Mouse (Mus musculus): Measurements from ENCODE around the gene Lmna. TPM values are rescaled to one million over a fixed set of nuclear protein-coding genes. Genes with fewer than 3 reads are reported as not detected.

The Lmna gene
- polyA plus RNA-seq, 1 experiment from 2014 or later: 155 TPM

GRCm38 (mm10) chr3:88502031-88502571 is 7.7 kb downstream of the Lmna start:
- 20% methylated on average over 11 of the region's 11 CpGs for WGBS
- Histone ChIP-seq H3K9me3 (ENCODE audit: control insufficient read depth, low read length) (no peaks in the 10 kb centered on the region), H3K4me2 (peak overlapping the region; percentile 99), H3K27ac (ENCODE audit: low read depth, low read length) (peak overlapping the region; percentile 54), H3K4me3 (ENCODE audit: low read depth, low read length) (peak overlapping the region; percentile 94), H3K36me3 (ENCODE audit: control insufficient read depth, insufficient read depth, low read length) (no peaks in the 10 kb centered on the region; the same call in 1 of the 2 replicates), H3K4me1 (replicated peaks; ENCODE audit: control insufficient read depth, insufficient read depth, low read length) (peaks cover 47% of the 10 kb centered on the region), H3K9ac (ENCODE audit: low read depth, low read length) (peak overlapping the region; percentile 97), H3K27me3 (replicated peaks; ENCODE audit: control insufficient read depth, insufficient read depth, low read length) (no peaks in the 10 kb centered on the region)
- no peak for DNase-seq (ENCODE audit: low spot score)
- no peak for ATAC-seq (replicated peaks; ENCODE audit: low FRiP score)

DNA sequence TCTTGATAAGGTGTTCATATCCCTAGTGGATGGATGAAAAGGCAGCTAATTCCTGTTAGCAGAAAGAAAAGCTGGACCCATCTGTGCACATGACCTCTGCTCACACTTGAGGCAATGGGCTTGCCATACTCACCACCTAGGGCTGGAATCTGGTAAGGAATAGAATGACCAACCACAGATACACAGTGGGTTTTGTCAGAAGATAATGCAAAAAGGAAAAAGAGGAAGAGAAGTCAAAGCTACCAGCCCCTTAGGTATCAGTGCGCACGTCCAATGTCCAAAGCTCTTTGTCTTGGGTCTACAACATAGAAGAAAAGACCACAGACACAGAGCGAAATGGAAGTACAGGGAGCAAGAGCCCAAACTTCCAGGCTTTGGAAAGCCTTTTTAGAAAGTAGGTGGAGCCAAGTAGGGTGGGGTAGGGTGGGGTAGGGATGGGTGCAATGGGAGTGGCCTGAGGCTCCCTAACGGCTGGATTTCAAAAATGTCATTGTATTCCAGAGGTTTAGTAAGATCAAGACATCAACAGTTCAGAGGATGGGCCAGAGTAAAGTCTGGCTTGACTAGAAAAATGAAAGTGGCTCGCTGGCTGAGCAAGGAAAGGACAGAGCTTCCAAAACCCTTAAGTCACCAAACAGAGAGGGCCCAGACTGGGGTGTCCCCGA is 8.3 kb downstream of the Lmna start:
- H3K9me3 ChIP-seq (ENCODE audit: control insufficient read depth, low read length): no peaks in the 10 kb centered on the region
- WGBS: 36% methylated on average over 6 of the region's 6 CpGs

GRCm38 (mm10) chr3:88500655-88501365 is 8.9 kb downstream of the Lmna start:
- no peak for DNase-seq (ENCODE audit: low spot score)
- H3K27me3 ChIP-seq (replicated peaks; ENCODE audit: control insufficient read depth, insufficient read depth, low read length): no peaks in the 10 kb centered on the region
- H3K4me2 ChIP-seq: peak overlapping the region; percentile 99
- H3K36me3 ChIP-seq (ENCODE audit: control insufficient read depth, insufficient read depth, low read length): no peaks in the 10 kb centered on the region; the same call in 1 of the 2 replicates
- no peak for ATAC-seq (replicated peaks; ENCODE audit: low FRiP score)
- peak overlapping the region; percentile 94 for H3K4me3 ChIP-seq (ENCODE audit: low read depth, low read length)
- 53% methylated on average over 4 of the region's 4 CpGs for WGBS
- peaks cover 55% of the 10 kb centered on the region for H3K4me1 ChIP-seq (replicated peaks; ENCODE audit: control insufficient read depth, insufficient read depth, low read length)
- no peaks in the 10 kb centered on the region for H3K9me3 ChIP-seq (ENCODE audit: control insufficient read depth, low read length)
- H3K27ac ChIP-seq (ENCODE audit: low read depth, low read length): peak overlapping the region; percentile 54
- peak overlapping the region; percentile 97 for H3K9ac ChIP-seq (ENCODE audit: low read depth, low read length)

More for the DNA sequence above, 8.3 kb downstream of the Lmna start:
- Histone ChIP-seq H3K27me3 (replicated peaks; ENCODE audit: control insufficient read depth, insufficient read depth, low read length) (no peaks in the 10 kb centered on the region), H3K9ac (ENCODE audit: low read depth, low read length) (peak overlapping the region; percentile 97), H3K4me2 (peak overlapping the region; percentile 99), H3K36me3 (ENCODE audit: control insufficient read depth, insufficient read depth, low read length) (no peaks in the 10 kb centered on the region; the same call in 1 of the 2 replicates), H3K27ac (ENCODE audit: low read depth, low read length) (peak overlapping the region; percentile 54), H3K4me3 (ENCODE audit: low read depth, low read length) (peak overlapping the region; percentile 94), H3K4me1 (replicated peaks; ENCODE audit: control insufficient read depth, insufficient read depth, low read length) (peaks cover 48% of the 10 kb centered on the region)
- DNase-seq (ENCODE audit: low spot score): no peak
- peak; percentile 24 for ATAC-seq (replicated peaks; ENCODE audit: low FRiP score)

DNA sequence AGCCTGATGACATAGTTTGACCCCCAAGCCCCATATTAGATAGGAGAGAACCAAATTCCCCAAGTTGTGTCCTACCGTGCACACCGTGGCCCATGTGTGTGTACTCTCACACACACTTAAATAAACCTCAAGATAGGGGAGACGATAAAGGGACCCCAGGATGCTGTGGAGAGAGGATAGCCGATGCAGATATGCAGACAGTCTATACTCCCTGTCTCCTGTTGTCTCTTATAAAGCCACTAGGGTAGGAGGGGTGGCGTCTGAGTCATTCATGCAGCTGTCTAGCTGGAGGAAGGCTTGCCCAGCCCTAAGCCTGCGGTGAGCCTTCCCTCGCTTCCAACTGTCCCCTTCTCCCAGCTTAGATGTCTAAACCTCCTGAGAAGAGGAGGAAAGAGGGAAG is 9.7 kb downstream of the Lmna start:
- H3K4me2 ChIP-seq: peak overlapping the region; percentile 99
- 57% methylated on average over 7 of the region's 7 CpGs for WGBS
- H3K9me3 ChIP-seq (ENCODE audit: control insufficient read depth, low read length): no peaks in the 10 kb centered on the region
- H3K4me1 ChIP-seq (replicated peaks; ENCODE audit: control insufficient read depth, insufficient read depth, low read length): peaks cover 58% of the 10 kb centered on the region
- H3K4me3 ChIP-seq (ENCODE audit: low read depth, low read length): peak overlapping the region; percentile 94
- peak overlapping the region; percentile 97; the same call in 1 of the 2 replicates for H3K9ac ChIP-seq (ENCODE audit: low read depth, low read length)
- H3K27ac ChIP-seq (ENCODE audit: low read depth, low read length): peak overlapping the region; percentile 54; the same call in 1 of the 2 replicates
- H3K27me3 ChIP-seq (replicated peaks; ENCODE audit: control insufficient read depth, insufficient read depth, low read length): no peaks in the 10 kb centered on the region
- ATAC-seq (replicated peaks; ENCODE audit: low FRiP score): no peak
- no peaks in the 10 kb centered on the region; the same call in 1 of the 2 replicates for H3K36me3 ChIP-seq (ENCODE audit: control insufficient read depth, insufficient read depth, low read length)
- DNase-seq (ENCODE audit: low spot score): no peak

DNA sequence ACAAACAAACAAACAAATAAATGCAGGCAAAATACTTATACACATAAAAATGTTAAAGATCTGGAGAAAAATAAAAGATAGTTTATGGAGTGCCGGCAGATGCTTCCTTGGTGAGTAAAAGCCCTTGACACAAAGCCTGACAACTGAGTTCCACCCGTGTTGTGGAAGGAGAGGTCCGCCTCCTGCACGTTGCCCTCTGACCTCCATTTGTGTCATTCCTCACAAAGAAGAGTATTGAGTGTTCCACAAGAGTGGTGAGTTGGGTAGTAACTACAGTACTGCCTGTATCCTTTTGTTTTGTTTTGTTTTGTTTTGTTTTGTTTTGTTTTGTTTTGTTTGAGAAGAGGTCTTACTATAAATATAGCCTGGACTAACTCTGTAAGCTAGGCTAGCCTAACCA is 10.2 kb downstream of the Lmna start:
- Histone ChIP-seq H3K4me2 (peak overlapping the region; percentile 99), H3K9ac (ENCODE audit: low read depth, low read length) (no peak overlapping the region), H3K36me3 (ENCODE audit: control insufficient read depth, insufficient read depth, low read length) (no peaks in the 10 kb centered on the region; the same call in 1 of the 2 replicates), H3K9me3 (ENCODE audit: control insufficient read depth, low read length) (no peaks in the 10 kb centered on the region), H3K27me3 (replicated peaks; ENCODE audit: control insufficient read depth, insufficient read depth, low read length) (no peaks in the 10 kb centered on the region), H3K27ac (ENCODE audit: low read depth, low read length) (no peak overlapping the region), H3K4me1 (replicated peaks; ENCODE audit: control insufficient read depth, insufficient read depth, low read length) (peaks cover 63% of the 10 kb centered on the region), H3K4me3 (ENCODE audit: low read depth, low read length) (peak overlapping the region; percentile 94; the same call in 1 of the 2 replicates)
- ATAC-seq (replicated peaks; ENCODE audit: low FRiP score) (no peak), DNase-seq (ENCODE audit: low spot score) (no peak)
- WGBS: 79% methylated on average over 4 of the region's 4 CpGs

DNA sequence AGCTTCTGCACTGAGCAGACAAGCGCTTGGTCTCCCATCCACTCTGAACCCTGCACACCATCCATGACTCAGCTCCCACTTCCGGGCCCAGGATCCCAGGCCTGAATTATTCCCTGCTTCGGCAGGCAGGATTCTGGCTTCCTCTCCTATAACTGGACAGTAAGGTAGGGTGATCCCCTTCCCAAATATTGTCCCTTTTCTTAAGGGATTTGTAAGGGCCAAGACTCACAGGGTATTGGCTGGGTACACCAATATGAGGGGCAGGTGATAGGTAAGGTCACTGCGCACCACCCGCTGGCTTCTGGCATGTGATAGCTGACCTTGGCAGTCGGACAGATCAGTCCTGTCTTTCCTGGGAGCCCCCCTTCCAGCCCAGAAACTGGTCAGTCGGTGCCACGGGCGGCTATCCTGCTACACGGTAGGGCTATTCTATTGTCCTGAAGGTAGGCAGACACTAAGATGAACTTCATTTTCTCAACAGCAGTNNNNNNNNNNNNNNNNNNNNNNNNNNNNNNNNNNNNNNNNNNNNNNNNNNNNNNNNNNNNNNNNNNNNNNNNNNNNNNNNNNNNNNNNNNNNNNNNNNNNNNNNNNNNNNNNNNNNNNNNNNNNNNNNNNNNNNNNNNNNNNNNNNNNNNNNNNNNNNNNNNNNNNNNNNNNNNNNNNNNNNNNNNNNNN is 13.9 kb downstream of the Lmna start:
- WGBS: 79% methylated on average over 10 of the region's 10 CpGs
- no peaks in the 10 kb centered on the region; the same call in 1 of the 2 replicates for H3K36me3 ChIP-seq (ENCODE audit: control insufficient read depth, insufficient read depth, low read length)
- peak overlapping the region; percentile 90 for H3K27ac ChIP-seq (ENCODE audit: low read depth, low read length)
- H3K4me2 ChIP-seq: peak overlapping the region; percentile 57
- peaks cover 68% of the 10 kb centered on the region for H3K4me1 ChIP-seq (replicated peaks; ENCODE audit: control insufficient read depth, insufficient read depth, low read length)
- no peak overlapping the region for H3K4me3 ChIP-seq (ENCODE audit: low read depth, low read length)
- ATAC-seq (replicated peaks; ENCODE audit: low FRiP score) (no peak), DNase-seq (ENCODE audit: low spot score) (peak; percentile 28)
- H3K9ac ChIP-seq (ENCODE audit: low read depth, low read length): 0 out of 2 replicates have a peak overlapping the region, but pooled peaks have one; percentile 2
- no peaks in the 10 kb centered on the region for H3K27me3 ChIP-seq (replicated peaks; ENCODE audit: control insufficient read depth, insufficient read depth, low read length)
- no peaks in the 10 kb centered on the region for H3K9me3 ChIP-seq (ENCODE audit: control insufficient read depth, low read length)

DNA sequence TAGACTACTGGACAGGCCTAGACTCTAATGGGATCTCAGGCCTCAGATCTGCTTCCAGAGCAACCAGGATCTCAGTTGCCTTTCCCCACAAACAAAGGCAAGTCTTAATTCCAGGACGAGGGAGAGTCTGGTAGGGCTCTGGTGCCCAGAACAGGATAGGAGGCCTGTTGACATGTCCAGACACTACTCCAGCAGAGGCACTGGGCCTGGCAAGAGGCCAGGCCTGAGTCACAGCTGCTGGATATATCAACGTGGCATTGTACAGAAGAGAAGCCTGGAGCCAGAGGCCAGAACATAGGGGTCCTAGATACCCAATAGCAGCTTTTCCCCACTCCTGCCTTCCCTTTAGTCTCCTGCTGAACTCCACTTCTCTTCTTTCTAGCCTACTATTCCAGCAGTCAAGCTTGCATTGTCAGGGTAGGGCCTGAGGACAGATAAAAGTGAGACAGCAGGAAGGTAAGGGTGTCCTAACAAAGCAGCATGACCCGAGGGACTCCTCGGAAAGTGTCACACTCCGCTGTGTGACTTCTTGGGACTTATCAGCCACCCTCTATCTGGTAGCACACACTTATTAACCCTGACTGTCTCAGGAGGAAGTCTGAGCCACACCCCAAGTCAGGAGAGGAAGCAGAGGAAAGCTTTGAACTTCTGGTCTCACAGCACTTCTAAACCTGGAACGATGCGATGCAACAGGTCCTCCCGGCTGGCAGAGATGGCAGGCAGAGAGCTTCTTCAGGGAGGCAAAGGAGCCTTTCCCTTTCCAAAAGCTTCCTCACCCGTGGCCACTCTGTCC is 14.7 kb downstream of the Lmna start:
- peaks cover 68% of the 10 kb centered on the region for H3K4me1 ChIP-seq (replicated peaks; ENCODE audit: control insufficient read depth, insufficient read depth, low read length)
- no peaks in the 10 kb centered on the region; the same call in 1 of the 2 replicates for H3K36me3 ChIP-seq (ENCODE audit: control insufficient read depth, insufficient read depth, low read length)
- H3K4me3 ChIP-seq (ENCODE audit: low read depth, low read length): peak overlapping the region; percentile 13; the same call in 1 of the 2 replicates
- DNase-seq (ENCODE audit: low spot score) (peak; percentile 38), ATAC-seq (replicated peaks; ENCODE audit: low FRiP score) (peak; percentile 51)
- 32% methylated on average over 9 of the region's 9 CpGs for WGBS
- H3K9ac ChIP-seq (ENCODE audit: low read depth, low read length): peak overlapping the region; percentile 60
- H3K27ac ChIP-seq (ENCODE audit: low read depth, low read length): peak overlapping the region; percentile 90
- H3K9me3 ChIP-seq (ENCODE audit: control insufficient read depth, low read length): no peaks in the 10 kb centered on the region
- H3K4me2 ChIP-seq: peak overlapping the region; percentile 57
- H3K27me3 ChIP-seq (replicated peaks; ENCODE audit: control insufficient read depth, insufficient read depth, low read length): no peaks in the 10 kb centered on the region
